Mouse (Mus musculus) right cerebral cortex, postnatal 10 days (tissue): Measurements from ENCODE around the gene Nanos2.

Experiments
- DNase-seq, 2 experiments: peaks; one replicate each; pipeline ENCODE4 v3.0.0; 2021; ENCODE audit warnings: low spot score in 2 of 2

Nanos2 gene

GRCm38 (mm10) chr7:19017909-19018308 is 30.7 kb downstream of the Nanos2 start:
- DNase-seq: no peak

DNA sequence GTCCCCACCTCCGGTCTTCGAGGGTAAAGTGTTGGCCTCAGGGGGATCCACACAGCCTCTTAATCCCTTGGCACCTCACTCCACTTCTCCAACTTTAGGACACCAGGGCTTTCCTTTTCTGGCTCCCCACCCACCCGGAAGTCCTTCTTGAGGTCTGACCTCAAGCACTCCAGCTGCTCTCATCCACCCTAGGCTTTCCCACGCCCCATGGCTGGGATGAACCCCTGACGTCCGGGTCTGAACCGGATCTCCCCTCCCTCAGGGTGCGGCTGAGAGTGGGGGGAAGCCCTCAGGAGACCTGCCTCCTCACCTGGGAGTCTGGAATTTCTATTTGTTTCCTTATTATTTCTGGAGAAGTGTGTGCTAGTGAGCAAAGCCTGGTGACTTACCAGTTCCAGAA is 33.8 kb downstream of the Nanos2 start:
- no peak for DNase-seq

DNA sequence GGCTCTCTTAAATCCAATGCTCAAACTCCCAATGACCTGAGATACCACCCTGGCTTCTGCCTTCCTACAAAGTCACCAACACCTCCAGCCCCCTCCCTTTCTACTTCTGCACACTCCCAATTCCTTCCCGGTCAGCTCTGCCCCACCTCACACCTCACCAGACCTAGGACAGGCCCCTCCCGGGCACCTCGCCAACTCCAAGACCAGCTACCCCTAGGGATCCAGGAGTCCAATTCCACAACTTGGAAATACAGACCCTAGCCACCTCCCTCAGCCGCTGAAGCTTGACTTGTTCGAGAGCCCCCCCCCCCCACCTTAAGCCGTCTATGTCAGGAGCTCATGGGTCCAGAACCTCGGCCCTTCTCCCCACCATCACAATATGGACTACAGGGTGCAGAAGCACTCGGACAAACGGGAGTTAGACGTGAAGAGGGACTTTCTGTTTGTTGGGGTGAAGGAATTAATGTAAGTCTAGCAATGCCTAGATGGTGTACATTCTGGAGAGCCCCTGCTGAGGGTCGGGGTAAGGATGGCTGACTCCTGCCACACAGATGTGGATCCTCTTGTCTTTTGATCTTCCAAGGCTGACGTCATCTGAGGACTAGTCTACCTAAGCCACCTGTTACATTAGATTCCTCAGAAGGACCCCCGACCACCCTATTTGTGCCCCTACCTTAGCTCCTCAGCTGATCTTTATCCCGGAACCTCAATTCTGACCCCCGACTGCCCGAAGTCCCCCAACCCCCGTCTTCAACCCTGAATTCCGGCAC is 35.2 kb downstream of the Nanos2 start:
- no peak for DNase-seq

GRCm38 (mm10) chr7:19023357-19023814 is 36.2 kb downstream of the Nanos2 start, which contains the start of gene Foxa3:
Gene Foxa3, minus strand, starts transcription at chr7:19023538.
- DNase-seq: peak; percentile 48 to 53

DNA sequence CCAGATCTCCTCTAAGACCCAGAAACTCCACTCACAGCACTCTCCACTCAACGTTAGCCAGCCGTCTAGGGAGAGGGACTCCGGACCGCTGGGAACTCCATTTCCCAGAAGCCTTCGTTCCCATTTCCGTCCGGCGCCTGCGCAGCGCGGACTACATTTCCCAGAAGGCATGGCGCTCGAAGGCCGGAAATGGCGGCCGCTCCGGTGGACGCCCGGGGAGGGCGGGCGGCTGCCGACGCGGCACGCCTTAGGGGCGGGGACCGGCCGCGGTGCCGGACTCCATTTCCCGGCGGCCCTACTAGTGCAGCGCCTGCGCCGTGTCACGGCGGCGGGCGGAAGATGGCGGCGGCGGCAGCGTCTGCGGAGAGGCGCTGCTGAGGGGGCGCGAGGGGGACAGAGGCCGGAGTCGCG is 36.9 kb downstream of the Nanos2 start, which contains the start of gene Sympk:
Gene Sympk (plus strand): TSS at position 282 of the 411 bp plus-strand sequence.
- peak; percentile 97 for DNase-seq

- peak; percentile 53 to 57 for DNase-seq
These were observed 37.5 kb downstream of the Nanos2 start for GRCm38 (mm10) chr7:19024581-19025255.

DNA sequence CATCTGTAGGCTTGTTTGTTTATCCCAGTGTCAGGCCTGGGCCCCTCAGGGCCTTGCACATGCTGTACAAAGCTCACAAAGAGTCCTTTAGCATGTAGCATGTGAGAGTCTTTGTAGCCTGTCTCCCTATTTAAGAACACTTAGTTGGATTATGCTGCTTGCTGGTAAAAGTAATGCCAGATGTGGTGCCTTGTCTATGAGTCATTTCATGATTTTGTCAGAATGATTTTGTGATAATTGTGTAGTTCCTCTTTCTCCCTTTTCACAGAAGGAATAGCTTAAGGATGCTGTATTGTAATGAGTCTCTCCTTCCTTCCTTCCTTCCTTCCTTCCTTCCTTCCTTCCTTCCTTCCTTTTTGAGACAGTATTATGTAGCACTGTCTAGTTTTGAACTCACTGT is 40.9 kb downstream of the Nanos2 start:
- no peak for DNase-seq

DNA sequence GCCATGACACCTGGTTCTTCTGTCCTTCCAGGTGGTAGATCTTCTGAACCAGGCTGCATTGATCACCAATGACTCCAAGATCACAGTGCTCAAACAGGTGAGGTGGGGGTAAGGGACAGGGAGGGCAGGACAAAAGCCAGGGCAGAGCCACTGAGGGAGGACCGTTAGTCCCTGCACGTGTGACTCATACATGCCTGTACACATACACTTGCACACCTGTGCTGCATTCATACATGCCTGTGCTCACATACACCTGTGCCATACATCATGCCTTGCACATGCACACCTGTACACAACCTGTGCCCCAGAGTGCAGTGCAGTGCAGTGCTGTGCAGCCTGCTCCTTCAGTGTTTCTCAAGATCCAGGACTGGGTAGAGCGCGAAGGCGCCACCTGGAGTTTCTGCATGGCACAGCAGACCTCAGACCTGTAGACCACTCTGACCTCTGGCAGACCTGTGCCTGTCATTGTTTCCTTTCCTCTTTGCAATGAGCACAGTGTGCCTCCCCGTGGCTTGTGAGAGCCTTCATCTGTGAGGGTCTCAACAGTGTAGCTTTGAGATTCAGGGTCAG is 42.0 kb downstream of the Nanos2 start:
- DNase-seq: peak in 1 of 2 experiments; percentile 62

DNA sequence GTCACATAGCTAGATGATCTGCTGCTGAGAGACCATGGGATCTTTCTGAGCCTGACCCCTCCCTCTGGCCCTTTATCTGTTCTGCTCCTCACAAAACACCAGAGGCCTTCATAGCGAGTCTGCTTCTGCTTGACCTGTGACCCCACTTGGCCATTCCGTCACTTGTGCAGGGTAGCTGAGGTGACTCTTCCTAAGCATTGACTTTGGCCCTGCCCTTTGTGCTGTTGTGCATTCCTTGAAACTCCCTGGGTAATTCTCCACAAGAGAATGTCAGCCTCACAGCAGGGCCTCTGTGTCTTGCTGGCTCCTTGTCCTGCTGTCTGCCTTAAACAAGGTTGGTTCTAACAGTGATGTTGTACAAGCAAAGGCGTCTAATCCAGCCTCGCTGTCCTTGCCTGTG is 44.4 kb downstream of the Nanos2 start:
- no peak for DNase-seq
